Mouse (Mus musculus) limb, embryonic 14.5 days (tissue): ENCODE measurements around the gene Cbarp. TPM values are rescaled to one million over a fixed set of nuclear protein-coding genes. Genes with fewer than 3 reads are reported as not detected.

ENCODE experiments used
- ATAC-seq: fragments of 200-750 bp; cut with Nextera tagmentation; 2 replicates; pipeline ENCODE4 v1.8.0; 2017; ENCODE audit warnings: low read depth, moderate number of reproducible peaks, moderate TSS enrichment; ENCODE audit not compliant: low FRiP score
- DNase-seq: peaks from one replicate; pipeline ENCODE4 v3.0.0-alpha.2; 2015; ENCODE audit warnings: low spot score
- H3K27ac ChIP-seq: fragments of 300-500 bp; sonication (generic); replicated peaks from 2 replicates; pipeline ENCODE4 v1.5.1; 2014; ENCODE audit warnings: low read depth, mild to moderate bottlenecking, low read length, moderate library complexity, mixed read lengths
- H3K27me3 ChIP-seq: fragments of 300-500 bp; sonication (generic); 2 replicates; pipeline ENCODE4 v1.6.1; 2014; ENCODE audit warnings: low read length, mixed read lengths; ENCODE audit not compliant: control insufficient read depth, insufficient read depth
- H3K36me3 ChIP-seq: fragments of 300-500 bp; sonication (generic); 2 replicates; pipeline ENCODE4 v1.6.1; 2014; ENCODE audit warnings: mild to moderate bottlenecking, low read length, moderate library complexity, mixed read lengths; ENCODE audit not compliant: control insufficient read depth, insufficient read depth
- H3K4me1 ChIP-seq: fragments of 300-500 bp; sonication (generic); 2 replicates; pipeline ENCODE4 v1.6.1; 2014; ENCODE audit warnings: antibody characterized with exemption, low read length, mixed read lengths; ENCODE audit not compliant: control insufficient read depth, insufficient read depth
- H3K4me2 ChIP-seq: fragments of 300-500 bp; sonication (generic); replicated peaks from 2 replicates; pipeline ENCODE4 v1.6.1; 2014; ENCODE audit warnings: low read depth, mild to moderate bottlenecking, low read length, moderate library complexity; ENCODE audit not compliant: severe bottlenecking
- H3K4me3 ChIP-seq: fragments of 300-500 bp; sonication (generic); replicated peaks from 2 replicates; pipeline ENCODE4 v1.5.1; 2014; ENCODE audit warnings: low read length
- H3K9ac ChIP-seq: fragments of 300-500 bp; sonication (generic); 2 replicates; pipeline ENCODE4 v1.6.1; 2014; ENCODE audit warnings: mild to moderate bottlenecking, low read depth, low read length, moderate library complexity; ENCODE audit not compliant: severe bottlenecking
- H3K9me3 ChIP-seq: fragments of 300-500 bp; sonication (generic); 2 replicates; pipeline ENCODE4 v1.6.1; 2016; ENCODE audit warnings: low read length; ENCODE audit not compliant: control insufficient read depth
- POLR2A ChIP-seq: fragments of 200-500 bp; IDR thresholded peaks from 2 replicates; pipeline ENCODE4 v1.8.0; 2012; ENCODE audit warnings: inconsistent platforms, mild to moderate bottlenecking, moderate library complexity, borderline replicate concordance; ENCODE audit not compliant: insufficient read depth, insufficient read length; ENCODE audit errors: extremely low read depth
- WGBS: fragments of 180-500 bp; shearing (Covaris S2); extraction: QIAGEN DNeasy Blood & Tissue Kit; methylation state at CpG from one replicate; pipeline ENCODE4 v1.1.7; 2014; 5-methylcytosine and 5-hydroxymethylcytosine counted together
- polyA plus RNA-seq, 2 experiments: library from polyadenylated mRNA; depleted of rRNA in 1 of 2; stranded (reverse) in 1 of 2; unstranded in 1 of 2; fragments of >200 nt; fragmentation: Nextera tagmentation in 1 of 2; extraction: Ambion mirVana in 1 of 2; gene quantifications; 2 replicates each; pipeline versions ENCODE4 v1.2.1 to v1.2.3; 2012 to 2014

Cbarp gene
- polyA plus RNA-seq (2012; rRNA removed) (28.9 and 36.0 TPM in 2 replicates), polyA plus RNA-seq (2014; fragmentation: Nextera tagmentation; extraction: Ambion mirVana) (7.5 and 9.3 TPM in 2 replicates)

DNA sequence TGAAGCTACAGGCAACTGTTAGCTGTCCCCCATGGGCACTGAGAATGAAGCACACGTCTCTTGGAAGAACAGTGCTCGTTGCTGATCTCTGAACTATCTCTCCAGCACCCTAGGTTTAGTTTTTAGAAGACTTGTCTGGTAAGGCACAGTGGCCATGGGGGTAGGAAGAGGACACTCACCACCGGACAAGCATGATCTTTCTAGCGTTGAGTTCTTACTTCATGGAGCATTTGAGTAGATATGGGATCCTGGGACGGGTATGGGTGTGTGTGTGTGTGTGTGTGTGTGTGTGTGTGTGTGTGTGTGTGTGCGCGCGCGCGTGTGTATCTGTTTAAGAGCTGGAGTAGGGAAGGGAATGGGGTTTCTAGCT is at the start of gene Cbarp:
Cbarp (minus strand) TSS at position 170 of the 370 bp plus-strand sequence.
- Histone ChIP-seq H3K4me1 (peaks cover 27% of the 10 kb centered on the region), H3K4me2 (peak within 1 kb of the TSS; percentile 97), H3K36me3 (peaks cover 31% of the 10 kb centered on the region), H3K4me3 (peak within 1 kb of the TSS; percentile 83), H3K9me3 (no peaks in the 10 kb centered on the region), H3K9ac (peak within 1 kb of the TSS; percentile 28; the same call in 1 of the 2 replicates), H3K27me3 (peaks cover 16% of the 10 kb centered on the region), H3K27ac (peak within 1 kb of the TSS; percentile 56)
- DNase-seq: no peak
- WGBS: 82% methylated on average over 10 of the region's 10 CpGs
- ATAC-seq: no peak
- TF ChIP-seq POLR2A: no peak

DNA sequence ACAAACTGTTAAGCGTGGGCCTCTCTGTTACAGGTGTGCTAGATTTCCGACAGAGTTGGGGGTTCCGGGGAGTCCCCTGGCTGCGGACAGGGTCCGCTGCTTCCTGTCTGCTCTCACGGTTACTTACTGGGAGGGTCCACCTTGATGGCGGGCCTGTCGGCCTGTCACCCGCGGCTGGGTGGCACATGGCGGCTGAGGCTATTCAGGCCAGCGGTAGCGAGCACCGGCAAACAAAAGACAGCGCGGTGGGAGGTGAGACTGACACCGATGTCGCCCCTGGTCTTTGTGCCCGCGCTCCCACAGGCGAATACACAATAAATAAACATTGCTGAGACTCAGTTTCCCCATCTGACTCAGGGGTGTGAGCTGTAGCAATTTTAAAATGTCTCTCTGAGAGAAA is 49.4 kb upstream of the Cbarp start:
- peak overlapping the region; percentile 58 for H3K9ac ChIP-seq
- no peak for TF ChIP-seq POLR2A

DNA sequence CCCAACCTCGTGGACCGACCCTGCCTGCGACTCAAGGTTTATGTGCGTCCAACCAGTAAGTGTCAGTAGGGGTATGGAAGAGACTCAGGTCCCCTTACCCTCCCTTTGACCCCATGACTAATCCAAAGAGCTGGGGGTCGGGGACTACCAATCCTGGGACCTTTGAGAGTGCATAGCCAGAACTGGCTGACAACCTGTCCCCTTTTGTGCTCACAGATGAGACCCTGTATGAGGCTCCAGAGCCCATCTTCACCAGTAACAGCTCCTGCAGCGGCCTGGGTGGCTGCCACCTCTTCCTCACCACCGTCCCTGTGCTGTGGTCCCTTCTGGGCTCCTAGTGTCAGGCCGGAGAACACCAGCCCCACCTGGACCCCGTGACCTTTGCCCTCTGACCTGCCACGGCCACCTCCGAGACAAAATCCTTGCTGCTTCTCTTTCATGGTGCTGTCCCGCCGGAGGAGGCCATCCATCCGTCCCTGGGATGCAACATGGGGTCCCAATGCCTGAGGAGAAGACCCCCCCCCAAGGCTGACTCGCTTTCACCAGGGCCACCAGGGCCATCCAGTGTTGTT is 47.9 kb upstream of the Cbarp start:
- no peak overlapping the region for H3K4me3 ChIP-seq
- 79% methylated on average over 15 of the region's 15 CpGs for WGBS

More for the DNA sequence above, 49.4 kb upstream of the Cbarp start:
- peak overlapping the region; percentile 41 for H3K4me3 ChIP-seq
- H3K27me3 ChIP-seq: peaks cover 22% of the 10 kb centered on the region
- H3K9me3 ChIP-seq: no peaks in the 10 kb centered on the region
- ATAC-seq (no peak), DNase-seq (no peak)
- H3K4me1 ChIP-seq: peaks cover 10% of the 10 kb centered on the region
- H3K27ac ChIP-seq: no peak overlapping the region
- H3K36me3 ChIP-seq: peaks cover 30% of the 10 kb centered on the region
- H3K4me2 ChIP-seq: peak overlapping the region; percentile 48
- 12% methylated on average over 21 of the region's 21 CpGs for WGBS

DNA sequence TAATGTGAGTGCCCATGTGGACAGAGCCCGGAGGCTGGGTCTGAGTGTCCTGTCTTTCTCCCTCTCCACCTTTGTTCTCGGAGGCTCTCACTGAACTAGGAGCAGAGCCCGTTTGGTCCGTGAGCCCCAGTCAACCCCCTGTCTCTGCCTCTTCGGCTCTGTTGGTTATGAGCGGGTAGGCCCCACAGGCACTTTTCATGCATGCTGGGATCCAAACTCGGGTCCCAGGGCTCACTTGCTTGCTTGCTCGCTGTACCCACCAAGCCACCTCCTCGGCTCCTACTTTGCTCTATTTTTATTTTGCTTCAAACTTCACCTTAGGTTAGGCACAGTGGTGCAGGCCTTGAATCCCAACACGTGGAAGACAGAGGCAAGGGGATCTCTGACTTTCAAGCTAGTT is 47.1 kb upstream of the Cbarp start:
- H3K36me3 ChIP-seq: peaks cover 37% of the 10 kb centered on the region

More for the DNA sequence above, 47.9 kb upstream of the Cbarp start:
- no peak for TF ChIP-seq POLR2A
- H3K4me2 ChIP-seq: no peak overlapping the region
- H3K9me3 ChIP-seq: no peaks in the 10 kb centered on the region
- no peak overlapping the region for H3K9ac ChIP-seq
- peaks cover 33% of the 10 kb centered on the region for H3K36me3 ChIP-seq
- DNase-seq: no peak
- no peak for ATAC-seq
- H3K4me1 ChIP-seq: peaks cover 10% of the 10 kb centered on the region
- no peak overlapping the region for H3K27ac ChIP-seq
- peaks cover 22% of the 10 kb centered on the region for H3K27me3 ChIP-seq

DNA sequence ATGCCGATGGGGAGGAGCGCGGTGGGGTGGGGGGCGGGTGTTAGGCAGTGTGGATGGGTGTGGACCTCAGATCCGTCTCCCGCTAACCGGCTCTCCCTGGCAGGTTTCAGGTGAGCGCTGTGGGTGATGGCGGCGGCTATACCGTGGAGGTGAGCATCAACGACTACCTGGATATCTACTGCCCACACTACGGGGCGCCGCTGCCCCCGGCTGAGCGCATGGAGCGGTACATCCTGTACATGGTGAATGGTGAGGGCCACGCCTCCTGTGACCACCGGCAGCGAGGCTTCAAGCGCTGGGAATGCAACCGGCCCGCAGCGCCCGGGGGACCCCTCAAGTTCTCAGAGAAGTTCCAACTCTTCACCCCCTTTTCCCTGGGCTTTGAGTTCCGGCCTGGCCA is 46.0 kb upstream of the Cbarp start:
- H3K27me3 ChIP-seq: peaks cover 20% of the 10 kb centered on the region
- no peak overlapping the region for H3K9ac ChIP-seq
- no peaks in the 10 kb centered on the region for H3K9me3 ChIP-seq
- peaks cover 11% of the 10 kb centered on the region for H3K4me1 ChIP-seq
- H3K36me3 ChIP-seq: peaks cover 45% of the 10 kb centered on the region
- TF ChIP-seq POLR2A: no peak
- ATAC-seq (no peak), DNase-seq (no peak)
- WGBS: 50% methylated on average over 26 of the region's 27 CpGs
- no peak overlapping the region for H3K4me3 ChIP-seq
- no peak overlapping the region for H3K4me2 ChIP-seq
- no peak overlapping the region for H3K27ac ChIP-seq

More for the DNA sequence above, 47.1 kb upstream of the Cbarp start:
- Histone ChIP-seq H3K4me3 (no peak overlapping the region), H3K4me1 (peaks cover 10% of the 10 kb centered on the region), H3K9me3 (no peaks in the 10 kb centered on the region), H3K27me3 (peaks cover 22% of the 10 kb centered on the region), H3K4me2 (no peak overlapping the region), H3K27ac (no peak overlapping the region), H3K9ac (no peak overlapping the region)
- no peak for DNase-seq
- TF ChIP-seq POLR2A: no peak
- 93% methylated on average over 10 of the region's 10 CpGs for WGBS
- no peak for ATAC-seq
